Mouse (Mus musculus): ENCODE data around the gene Magi1. TPM values are rescaled to one million over a fixed set of nuclear protein-coding genes. Genes with fewer than 3 reads are reported as not detected.

Magi1 gene
- polyA plus RNA-seq, 1 experiment from 2014 or later = 22.9 TPM

- no peak overlapping the region for H3K4me2 ChIP-seq (ENCODE audit: low read length)
- no peaks in the 10 kb centered on the region for H3K9me3 ChIP-seq (replicated peaks; ENCODE audit: control insufficient read depth, low read length)
- H3K36me3 ChIP-seq (ENCODE audit: control insufficient read depth, insufficient read depth, low read length) = no peaks in the 10 kb centered on the region
- no peaks in the 10 kb centered on the region for H3K27me3 ChIP-seq (replicated peaks; ENCODE audit: control insufficient read depth, insufficient read depth, low read length)
- DNase-seq (ENCODE audit: low spot score) (no peak), ATAC-seq (no peak)
- H3K27ac ChIP-seq (ENCODE audit: low read depth, low read length) = no peak overlapping the region
- H3K4me3 ChIP-seq (ENCODE audit: low read depth, low read length) = no peak overlapping the region
- 86% methylated on average over 9 of the region's 9 CpGs for WGBS
- no peak overlapping the region for H3K9ac ChIP-seq (ENCODE audit: low read length)
- H3K4me1 ChIP-seq (ENCODE audit: control insufficient read depth, insufficient read depth, low read length) = peaks cover 14% of the 10 kb centered on the region
Observed at GRCm38 (mm10) chr6:94164753-94165536, 118.8 kb downstream of the Magi1 start.

DNA sequence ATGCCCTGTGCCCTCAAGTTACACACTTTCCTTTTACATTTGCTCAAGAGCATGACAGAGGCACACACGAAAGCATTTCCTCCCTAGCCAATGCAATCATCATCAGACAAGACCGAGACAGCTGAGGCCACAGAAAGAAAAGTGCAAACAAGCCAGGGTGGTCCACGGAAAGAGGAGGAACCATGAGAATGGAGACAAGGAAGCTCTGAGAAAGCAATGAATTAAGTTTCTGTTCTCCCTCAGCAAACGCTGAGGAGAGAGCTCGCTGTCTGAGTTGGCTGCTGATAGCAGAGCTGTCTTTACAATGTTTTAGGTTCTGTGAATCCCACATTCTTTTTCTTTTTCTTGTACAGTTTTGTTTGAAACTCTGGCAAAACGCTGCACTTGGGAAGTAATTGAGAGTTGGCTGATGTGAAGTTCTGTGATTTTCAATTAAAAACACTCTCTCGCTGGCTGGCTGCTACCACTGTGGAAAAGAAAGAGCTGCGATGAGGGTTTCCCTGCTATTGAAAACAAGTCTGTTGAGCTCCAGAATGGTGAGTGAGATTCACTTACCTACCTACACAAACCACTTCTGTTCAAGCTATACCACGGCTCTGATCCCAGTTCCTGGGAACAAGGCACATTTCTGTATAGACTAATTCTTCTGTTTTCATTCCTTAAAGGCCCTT lies 120.3 kb downstream of the Magi1 start:
- Histone ChIP-seq H3K27ac (ENCODE audit: low read depth, low read length) (peak overlapping the region; percentile 27; the same call in 1 of the 2 replicates), H3K27me3 (replicated peaks; ENCODE audit: control insufficient read depth, insufficient read depth, low read length) (no peaks in the 10 kb centered on the region), H3K4me2 (ENCODE audit: low read length) (peak overlapping the region; percentile 18), H3K4me1 (ENCODE audit: control insufficient read depth, insufficient read depth, low read length) (peaks cover 14% of the 10 kb centered on the region), H3K36me3 (ENCODE audit: control insufficient read depth, insufficient read depth, low read length) (no peaks in the 10 kb centered on the region), H3K4me3 (ENCODE audit: low read depth, low read length) (no peak overlapping the region), H3K9ac (ENCODE audit: low read length) (no peak overlapping the region), H3K9me3 (replicated peaks; ENCODE audit: control insufficient read depth, low read length) (no peaks in the 10 kb centered on the region)
- ATAC-seq = peak; percentile 44
- WGBS = 12% methylated on average over 9 of the region's 9 CpGs
- DNase-seq (ENCODE audit: low spot score) = peak; percentile 63

DNA sequence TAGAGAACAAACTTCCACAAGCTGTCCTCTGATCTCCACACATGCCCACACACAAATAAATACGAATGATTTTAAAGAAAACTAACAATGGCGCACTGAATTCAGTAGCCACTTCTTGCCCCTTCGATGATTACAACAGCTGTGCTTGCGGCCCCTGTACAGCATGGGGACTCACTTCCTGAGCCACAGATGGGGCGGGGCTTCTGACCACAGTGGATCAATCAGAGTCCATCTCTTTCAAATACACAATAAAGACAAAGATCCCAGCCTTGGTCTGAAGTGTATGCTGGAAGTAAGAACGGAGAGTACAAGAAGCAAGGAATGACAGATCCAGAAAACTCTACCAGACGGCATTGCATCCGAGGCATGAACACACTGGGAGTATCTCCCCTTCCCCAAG lies 120.8 kb downstream of the Magi1 start:
- Histone ChIP-seq H3K27ac (ENCODE audit: low read depth, low read length) (peak overlapping the region; percentile 27; the same call in 1 of the 2 replicates), H3K9me3 (replicated peaks; ENCODE audit: control insufficient read depth, low read length) (no peaks in the 10 kb centered on the region), H3K4me1 (ENCODE audit: control insufficient read depth, insufficient read depth, low read length) (peaks cover 14% of the 10 kb centered on the region), H3K27me3 (replicated peaks; ENCODE audit: control insufficient read depth, insufficient read depth, low read length) (no peaks in the 10 kb centered on the region), H3K36me3 (ENCODE audit: control insufficient read depth, insufficient read depth, low read length) (no peaks in the 10 kb centered on the region), H3K9ac (ENCODE audit: low read length) (no peak overlapping the region), H3K4me3 (ENCODE audit: low read depth, low read length) (no peak overlapping the region), H3K4me2 (ENCODE audit: low read length) (peak overlapping the region; percentile 18)
- no peak for DNase-seq (ENCODE audit: low spot score)
- ATAC-seq = peak; percentile 35; the same call in 1 of the 2 replicates
- 50% methylated on average over 8 of the region's 8 CpGs for WGBS

DNA sequence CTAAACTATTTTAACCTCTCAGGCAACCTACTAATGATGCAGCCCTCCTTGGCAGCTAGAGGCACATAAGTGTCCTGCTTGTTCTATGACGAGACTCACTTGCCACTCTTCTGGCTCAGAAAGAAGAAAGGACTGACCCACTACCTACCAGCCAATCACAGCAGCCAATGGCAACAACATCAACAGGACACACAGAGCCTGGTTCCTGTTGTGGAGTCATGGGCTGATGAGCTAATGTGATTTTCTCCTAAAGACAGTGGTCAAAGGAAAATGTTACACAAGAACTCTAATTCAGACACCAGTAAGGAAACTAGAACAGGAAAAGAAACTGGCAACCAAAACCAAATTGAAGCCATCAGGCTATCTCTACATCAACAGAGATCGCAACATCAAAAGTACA lies 124.5 kb downstream of the Magi1 start:
- H3K9ac ChIP-seq (ENCODE audit: low read length) = no peak overlapping the region
- no peaks in the 10 kb centered on the region for H3K36me3 ChIP-seq (ENCODE audit: control insufficient read depth, insufficient read depth, low read length)
- no peak overlapping the region for H3K4me3 ChIP-seq (ENCODE audit: low read depth, low read length)
- peaks cover 14% of the 10 kb centered on the region for H3K4me1 ChIP-seq (ENCODE audit: control insufficient read depth, insufficient read depth, low read length)
- H3K4me2 ChIP-seq (ENCODE audit: low read length) = no peak overlapping the region
- WGBS = 75% methylated on average over 2 of the region's 2 CpGs
- no peaks in the 10 kb centered on the region for H3K27me3 ChIP-seq (replicated peaks; ENCODE audit: control insufficient read depth, insufficient read depth, low read length)
- ATAC-seq = no peak
- H3K27ac ChIP-seq (ENCODE audit: low read depth, low read length) = no peak overlapping the region
- no peak for DNase-seq (ENCODE audit: low spot score)
- no peaks in the 10 kb centered on the region for H3K9me3 ChIP-seq (replicated peaks; ENCODE audit: control insufficient read depth, low read length)

GRCm38 (mm10) chr6:94158119-94158848 lies 125.4 kb downstream of the Magi1 start:
- Histone ChIP-seq H3K4me2 (ENCODE audit: low read length) (no peak overlapping the region), H3K9ac (ENCODE audit: low read length) (no peak overlapping the region), H3K4me1 (ENCODE audit: control insufficient read depth, insufficient read depth, low read length) (peaks cover 9% of the 10 kb centered on the region), H3K27ac (ENCODE audit: low read depth, low read length) (no peak overlapping the region), H3K36me3 (ENCODE audit: control insufficient read depth, insufficient read depth, low read length) (no peaks in the 10 kb centered on the region), H3K9me3 (replicated peaks; ENCODE audit: control insufficient read depth, low read length) (no peaks in the 10 kb centered on the region), H3K4me3 (ENCODE audit: low read depth, low read length) (no peak overlapping the region), H3K27me3 (replicated peaks; ENCODE audit: control insufficient read depth, insufficient read depth, low read length) (no peaks in the 10 kb centered on the region)
- whole genome bisulfite sequencing = 94% methylated on average over 3 of the region's 3 CpGs
- no peak for ATAC-seq
- DNase-seq (ENCODE audit: low spot score) = no peak

DNA sequence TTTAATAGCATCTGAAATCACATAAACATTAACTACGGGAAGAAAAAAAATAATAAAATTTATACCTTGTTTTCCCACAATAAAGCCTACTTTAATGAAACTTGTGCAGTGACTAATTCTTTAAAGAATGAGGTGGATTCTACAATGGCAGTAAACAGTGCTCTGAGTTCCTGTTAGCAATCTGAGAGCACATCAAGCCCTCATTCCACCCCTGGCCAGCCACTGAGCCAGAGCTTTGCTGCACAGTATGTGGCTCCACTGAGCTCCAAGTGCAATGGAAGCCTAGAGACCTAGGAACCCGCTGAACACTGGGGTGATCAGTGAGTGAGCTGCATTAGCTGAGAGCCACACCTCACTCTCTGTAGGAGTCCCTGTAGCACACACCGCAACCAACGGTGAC lies 127.7 kb downstream of the Magi1 start:
- ATAC-seq (no peak), DNase-seq (ENCODE audit: low spot score) (no peak)
- no peaks in the 10 kb centered on the region for H3K27me3 ChIP-seq (replicated peaks; ENCODE audit: control insufficient read depth, insufficient read depth, low read length)
- no peak overlapping the region for H3K4me3 ChIP-seq (ENCODE audit: low read depth, low read length)
- H3K9me3 ChIP-seq (replicated peaks; ENCODE audit: control insufficient read depth, low read length) = no peaks in the 10 kb centered on the region
- no peak overlapping the region for H3K4me2 ChIP-seq (ENCODE audit: low read length)
- no peak overlapping the region for H3K9ac ChIP-seq (ENCODE audit: low read length)
- no peaks in the 10 kb centered on the region for H3K4me1 ChIP-seq (ENCODE audit: control insufficient read depth, insufficient read depth, low read length)
- WGBS = 68% methylated on average over 4 of the region's 4 CpGs
- no peak overlapping the region for H3K27ac ChIP-seq (ENCODE audit: low read depth, low read length)
- no peaks in the 10 kb centered on the region for H3K36me3 ChIP-seq (ENCODE audit: control insufficient read depth, insufficient read depth, low read length)

GRCm38 (mm10) chr6:94154854-94155601 lies 128.7 kb downstream of the Magi1 start:
- Histone ChIP-seq H3K36me3 (ENCODE audit: control insufficient read depth, insufficient read depth, low read length) (no peaks in the 10 kb centered on the region), H3K4me1 (ENCODE audit: control insufficient read depth, insufficient read depth, low read length) (no peaks in the 10 kb centered on the region; the same call in 1 of the 2 replicates), H3K4me3 (ENCODE audit: low read depth, low read length) (no peak overlapping the region), H3K9ac (ENCODE audit: low read length) (no peak overlapping the region), H3K27ac (ENCODE audit: low read depth, low read length) (no peak overlapping the region), H3K4me2 (ENCODE audit: low read length) (no peak overlapping the region), H3K9me3 (replicated peaks; ENCODE audit: control insufficient read depth, low read length) (no peaks in the 10 kb centered on the region), H3K27me3 (replicated peaks; ENCODE audit: control insufficient read depth, insufficient read depth, low read length) (no peaks in the 10 kb centered on the region)
- 87% methylated on average over 3 of the region's 3 CpGs for WGBS
- ATAC-seq (no peak), DNase-seq (ENCODE audit: low spot score) (no peak)

DNA sequence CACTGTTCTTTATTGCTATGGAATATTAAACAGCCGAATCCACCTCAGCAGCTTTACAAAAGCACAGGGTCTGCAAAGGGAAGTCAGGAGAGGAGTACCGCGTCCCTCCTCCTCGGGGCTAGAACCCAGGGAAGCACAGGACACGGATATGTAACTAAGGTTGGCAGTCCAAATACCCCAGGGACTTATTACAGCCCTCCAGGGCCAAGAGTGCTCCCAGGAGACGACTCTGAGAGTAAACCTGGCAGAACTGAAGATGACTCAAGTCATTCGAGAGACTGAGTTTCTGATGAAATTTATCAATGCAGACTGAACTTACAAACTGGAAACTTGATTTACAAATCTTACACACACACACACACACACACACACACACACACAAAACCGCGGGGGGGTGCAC lies 130.8 kb downstream of the Magi1 start:
- H3K4me1 ChIP-seq (ENCODE audit: control insufficient read depth, insufficient read depth, low read length) = peaks cover 4% of the 10 kb centered on the region; the same call in 1 of the 2 replicates
- ATAC-seq = no peak
- no peak overlapping the region for H3K9ac ChIP-seq (ENCODE audit: low read length)
- H3K4me3 ChIP-seq (ENCODE audit: low read depth, low read length) = no peak overlapping the region
- no peak for DNase-seq (ENCODE audit: low spot score)
- WGBS = 90% methylated on average over 9 of the region's 9 CpGs
- H3K9me3 ChIP-seq (replicated peaks; ENCODE audit: control insufficient read depth, low read length) = no peaks in the 10 kb centered on the region
- H3K27me3 ChIP-seq (replicated peaks; ENCODE audit: control insufficient read depth, insufficient read depth, low read length) = no peaks in the 10 kb centered on the region
- H3K27ac ChIP-seq (ENCODE audit: low read depth, low read length) = no peak overlapping the region
- no peak overlapping the region for H3K4me2 ChIP-seq (ENCODE audit: low read length)
- no peaks in the 10 kb centered on the region for H3K36me3 ChIP-seq (ENCODE audit: control insufficient read depth, insufficient read depth, low read length)
